Mouse (Mus musculus) adrenal gland, adult 18-20 months (tissue): ENCODE measurements around the gene Gk5. TPM values are rescaled to one million over a fixed set of nuclear protein-coding genes. Genes with fewer than 3 reads are reported as not detected.
A peak's percentile ranks its signal among the peaks of the same experiment; 100 is the strongest.
"Not testable (repeated sequence)": the region's sequence is repeated elsewhere in the genome, so short reads cannot be mapped to it uniquely, and the experiment has no call there.

Source experiments
- DNase-seq, 2 experiments: peaks; one replicate each; pipeline ENCODE4 v3.0.0; 2021 to 2022; ENCODE audit warnings: low spot score in 2 of 2
- long read RNA-seq, 2 experiments: library from polyadenylated mRNA; stranded (forward); transcript quantifications; one replicate each; pipeline ENCODE4 v2.0.0; 2021
- total RNA-seq, 2 experiments: library from RNA; stranded (reverse); gene quantifications; 1 replicate in 1 of 2; 2 replicates in 1 of 2; pipeline ENCODE4 v1.2.3; 2021

The Gk5 gene
- 1 to 10 TPM; 3.8 to 4.5 TPM for total RNA-seq
- long read RNA-seq, experiment 1 = 0 reads
- long read RNA-seq, experiment 2, partial matches to known transcripts = 0 of 4 reads
- long read RNA-seq, experiment 2, other reads (novel, unspliced or antisense) = 1 of 4 reads

DNA sequence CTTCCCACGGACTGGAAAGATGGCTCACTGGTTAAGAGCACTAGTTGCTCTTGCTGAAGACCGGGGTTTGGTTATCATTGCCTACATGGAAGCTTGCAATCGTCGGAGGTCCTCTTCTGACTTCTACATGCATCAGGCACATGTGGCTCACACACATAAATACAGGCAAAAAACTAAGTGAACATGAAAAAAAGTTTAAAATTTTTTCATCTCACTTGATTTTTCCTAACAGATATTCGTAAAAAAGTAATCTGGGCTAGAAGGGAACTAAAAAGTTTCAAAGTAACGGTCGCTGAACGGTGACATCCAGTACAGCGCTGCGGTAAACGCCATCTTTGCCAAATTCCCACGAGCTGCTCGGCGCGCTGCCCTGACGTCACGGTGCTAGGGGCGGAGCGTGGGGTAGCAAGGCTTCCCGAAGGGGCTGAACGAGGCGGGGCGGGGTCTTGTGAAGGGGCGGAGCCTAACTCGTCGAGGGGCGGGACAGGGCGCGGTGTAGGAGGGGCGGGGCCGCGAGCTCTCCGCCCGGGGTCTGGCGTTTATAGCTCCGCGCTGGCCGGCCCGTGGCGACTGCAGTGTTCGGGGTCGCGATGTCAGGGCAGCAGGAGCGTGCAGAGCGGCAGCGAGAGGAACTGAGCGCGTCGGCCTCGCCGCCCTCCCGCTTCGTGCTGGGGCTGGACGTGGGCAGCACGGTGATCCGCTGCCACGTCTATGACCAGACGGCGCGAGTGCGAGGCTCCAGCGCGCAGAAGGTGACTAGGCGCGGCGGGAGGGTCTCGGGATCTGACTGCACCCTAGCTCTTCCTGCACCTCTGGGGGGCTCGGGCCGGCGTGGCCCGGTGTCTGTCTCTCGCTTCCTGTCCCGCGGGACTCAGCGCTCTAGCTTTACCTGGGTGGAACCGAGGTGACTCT, at the start of gene Gk5:
Gk5 (plus strand) TSS at position 502 of the 912 bp plus-strand sequence.
- DNase-seq = peak; percentile 99 to 100

DNA sequence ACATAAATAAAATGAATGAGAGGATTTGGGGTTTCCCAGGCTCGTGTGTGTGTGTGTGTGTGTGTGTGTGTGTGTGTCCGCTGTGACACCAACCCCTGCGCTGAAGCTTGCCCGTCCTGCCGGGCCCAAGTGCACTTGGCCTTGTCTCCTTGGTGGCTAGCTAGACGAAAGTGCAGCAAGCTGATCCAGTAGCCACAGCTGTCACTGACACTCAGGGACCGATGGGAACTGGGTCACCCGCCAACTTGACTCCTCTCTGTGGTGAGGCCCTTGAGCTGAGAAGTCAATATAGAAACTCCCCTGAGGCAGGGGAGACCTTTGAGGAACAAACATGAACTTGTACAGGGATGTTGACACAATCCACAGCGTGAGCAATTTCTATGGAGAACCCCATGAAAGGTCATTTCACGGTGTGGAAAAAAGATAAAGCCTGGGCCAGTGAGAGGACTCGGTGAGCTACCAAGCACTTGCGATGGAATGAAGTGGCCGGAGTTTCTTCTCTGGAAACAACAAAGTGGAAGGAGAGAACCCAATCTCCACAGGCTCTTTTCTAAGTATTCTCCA, 40.3 kb upstream of the Gk5 start:
- no peak for DNase-seq

DNA sequence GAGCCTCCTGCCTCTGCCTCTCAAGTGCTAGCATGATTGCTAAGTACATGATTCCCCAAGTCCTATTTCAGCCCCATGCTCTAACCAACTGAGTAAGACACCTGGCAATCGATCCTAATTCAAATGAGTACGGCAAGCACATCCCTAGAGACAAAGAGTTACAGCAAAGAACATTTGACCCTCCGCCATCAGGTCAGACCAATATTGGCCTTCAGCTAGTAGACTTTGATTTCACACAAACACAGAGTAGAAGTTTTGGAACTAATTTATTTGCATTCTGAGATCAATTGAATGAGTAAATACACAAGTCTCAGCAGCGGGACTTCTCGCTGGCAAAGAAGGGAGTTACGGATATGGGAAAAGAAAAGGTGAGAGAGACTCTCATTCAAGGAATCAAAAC, 33.9 kb upstream of the Gk5 start:
- DNase-seq = no peak

DNA sequence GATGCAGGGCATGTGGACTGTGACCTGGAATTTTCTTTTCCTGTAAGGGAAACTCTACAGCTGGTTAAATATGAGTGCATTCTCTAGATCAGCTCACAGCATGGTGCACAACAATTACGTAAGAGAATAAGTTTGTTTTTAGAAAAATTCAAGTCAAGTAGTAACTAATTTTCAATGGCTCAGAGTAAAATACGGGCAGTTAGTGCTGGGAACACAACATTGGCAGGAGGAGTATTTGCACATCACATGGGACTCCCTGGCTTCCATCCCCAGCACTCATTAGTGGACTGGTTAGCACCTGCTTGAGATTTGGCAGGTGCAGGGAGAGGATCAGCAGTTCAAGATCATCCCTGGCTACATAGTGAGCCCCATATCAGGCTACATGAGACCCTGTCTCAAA, 31.5 kb upstream of the Gk5 start:
- DNase-seq = no peak

DNA sequence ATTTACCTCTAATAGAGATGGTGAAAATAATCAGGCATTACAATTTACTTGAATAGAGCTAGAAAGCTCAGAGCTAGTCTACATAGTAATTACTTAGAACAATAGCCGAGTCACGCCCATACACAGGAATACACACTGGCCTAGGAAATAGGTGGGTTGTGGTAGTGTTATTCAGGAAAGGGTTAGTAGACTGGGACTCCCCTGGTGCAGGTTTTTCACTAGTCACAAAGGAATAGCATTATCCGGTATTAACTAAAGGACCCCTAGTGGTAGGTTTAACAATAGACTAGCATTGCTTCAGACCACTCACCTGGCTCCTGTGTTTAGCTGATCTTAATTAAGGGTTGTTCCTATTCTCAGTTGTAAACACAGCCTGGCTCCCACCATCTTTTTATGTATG, 30.7 kb upstream of the Gk5 start:
- DNase-seq = not testable (repeated sequence)

DNA sequence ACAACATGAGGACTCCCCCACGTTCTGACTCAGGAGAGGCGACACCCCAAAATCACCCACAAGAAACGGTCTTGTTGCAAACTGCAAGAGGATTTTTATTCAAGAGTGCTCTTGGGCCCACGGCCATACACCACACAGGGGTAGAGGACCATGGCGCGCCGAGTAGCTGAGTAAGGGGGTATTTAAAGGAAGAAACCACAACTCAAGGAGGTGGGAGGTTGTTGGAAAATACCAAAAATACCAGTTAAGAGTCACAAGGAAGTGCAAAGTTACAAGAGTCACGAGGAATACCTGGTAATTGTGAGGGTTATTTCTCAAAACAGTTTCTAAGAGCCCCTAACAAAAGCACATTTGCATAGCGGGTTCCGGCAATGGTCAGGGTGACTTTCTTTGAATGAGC, 26.5 kb upstream of the Gk5 start:
- not testable (repeated sequence) for DNase-seq

DNA sequence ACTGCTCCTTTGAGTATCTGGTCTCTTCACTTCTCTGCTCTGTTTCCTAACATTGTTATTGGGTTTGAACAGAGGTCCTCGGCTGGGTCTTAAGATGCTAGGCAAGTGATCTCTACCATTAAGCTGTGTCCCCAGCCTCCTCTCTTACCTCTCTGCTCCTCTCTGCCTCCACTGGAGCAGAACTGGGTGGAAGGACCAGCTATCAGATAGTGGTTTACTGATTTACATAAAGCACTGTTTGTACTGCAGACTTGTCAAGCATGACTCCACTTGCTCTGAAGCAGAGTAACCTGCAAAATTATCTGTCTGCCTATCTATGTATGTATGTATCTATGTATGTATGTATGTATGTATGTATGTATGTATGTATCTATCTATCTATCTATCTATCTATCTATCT, 25.9 kb upstream of the Gk5 start:
- no peak for DNase-seq

DNA sequence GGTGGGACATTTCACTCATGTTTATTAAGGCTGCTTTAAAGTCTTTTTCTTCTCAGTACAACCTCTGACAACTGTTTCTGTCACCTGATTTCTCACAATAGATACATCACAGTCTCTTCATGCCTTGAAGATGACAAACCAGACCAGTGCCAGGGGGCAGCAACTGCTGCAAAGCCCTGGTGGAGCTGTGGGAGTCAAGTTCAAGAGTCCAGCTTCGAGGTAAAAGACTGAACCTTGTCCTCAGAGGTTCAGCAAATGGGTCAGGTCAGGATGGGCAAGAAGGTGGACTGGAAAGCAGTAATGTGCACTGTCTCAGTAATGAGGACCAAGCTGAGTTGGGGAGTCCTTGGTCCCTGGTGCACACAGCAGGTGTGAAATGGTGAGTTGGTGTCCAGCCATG, 24.8 kb upstream of the Gk5 start:
- no peak for DNase-seq

DNA sequence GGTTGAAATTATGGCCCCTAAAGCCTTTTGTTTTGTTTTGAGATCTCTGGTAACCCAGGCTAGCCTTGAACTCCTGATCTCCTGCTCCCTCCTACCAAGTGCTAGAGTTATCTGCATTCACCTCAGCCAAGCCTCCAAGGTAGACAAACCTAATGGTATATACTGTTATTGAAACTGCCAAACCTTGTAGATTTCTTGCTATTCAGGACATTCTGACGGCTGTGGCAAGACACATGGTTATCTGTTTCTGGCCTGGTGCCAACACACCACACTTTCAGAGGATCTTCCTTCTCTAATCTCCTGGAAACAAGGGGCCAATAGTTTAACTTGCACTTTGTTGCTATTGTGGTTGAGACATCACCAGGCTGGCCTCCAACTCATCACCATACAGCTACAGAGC, 24.0 kb upstream of the Gk5 start:
- DNase-seq = no peak

DNA sequence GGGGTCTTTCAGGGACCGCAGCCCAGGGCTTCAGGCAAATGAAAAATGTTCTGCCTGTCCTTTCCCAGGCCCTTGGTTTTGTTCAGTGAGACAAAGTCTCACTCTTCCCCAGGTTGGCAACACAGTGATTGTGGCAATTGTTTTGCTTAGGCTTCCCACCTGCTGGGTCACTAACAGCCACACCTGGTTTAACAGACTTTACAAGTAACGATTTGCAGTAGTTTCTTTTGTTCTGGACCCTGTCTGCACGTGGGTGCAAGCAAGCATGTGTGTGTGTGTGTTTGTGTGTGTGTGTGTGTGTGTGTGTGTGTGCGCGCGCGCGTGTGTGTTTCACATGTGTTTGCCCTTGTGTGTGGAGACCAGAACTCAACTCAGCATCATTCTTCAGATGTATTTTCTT, 16.3 kb upstream of the Gk5 start:
- DNase-seq = no peak

DNA sequence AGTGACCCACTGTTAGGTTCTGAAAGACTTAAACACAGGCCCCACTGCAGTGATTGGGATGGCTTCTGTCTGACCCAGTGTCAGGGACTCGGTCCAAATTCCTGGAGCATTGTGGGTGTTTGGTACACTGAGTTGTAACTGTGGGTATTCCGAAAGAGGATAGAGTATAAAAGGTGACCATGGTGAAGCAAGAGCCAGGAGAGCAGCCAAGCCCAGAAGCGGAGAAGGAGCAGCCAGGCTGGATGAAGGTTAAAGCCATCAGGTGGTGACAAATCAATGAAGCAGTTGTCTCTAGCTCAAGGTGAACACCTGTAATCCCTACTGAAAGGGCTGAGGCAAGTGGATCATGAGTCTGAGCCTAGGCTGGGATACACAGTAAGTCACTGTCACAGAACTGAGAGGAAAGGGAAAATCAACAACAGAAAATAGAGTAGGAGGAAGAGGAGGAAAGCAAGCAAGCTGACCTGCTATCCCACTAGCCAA, 6.2 kb upstream of the Gk5 start:
- no peak for DNase-seq

DNA sequence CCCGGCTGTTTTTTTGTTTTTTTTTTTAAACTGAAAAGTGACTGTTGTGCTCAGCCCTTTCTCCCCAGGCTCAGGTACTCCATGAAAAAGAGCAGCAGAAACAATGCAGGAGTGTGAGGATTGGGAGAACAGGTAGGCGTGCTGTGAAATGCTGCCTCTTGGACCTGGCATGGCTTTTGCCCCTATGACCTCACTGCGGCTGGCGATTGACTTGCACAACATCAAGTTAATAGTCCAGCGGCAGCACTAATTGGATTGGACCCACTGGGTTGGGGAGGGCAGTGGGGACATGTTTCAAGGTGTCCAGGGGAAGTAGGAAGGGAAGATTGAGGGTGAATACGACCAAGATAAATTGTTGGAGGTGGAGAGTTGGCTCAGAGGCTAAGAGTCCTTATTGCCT, 2.4 kb upstream of the Gk5 start:
- no peak for DNase-seq

DNA sequence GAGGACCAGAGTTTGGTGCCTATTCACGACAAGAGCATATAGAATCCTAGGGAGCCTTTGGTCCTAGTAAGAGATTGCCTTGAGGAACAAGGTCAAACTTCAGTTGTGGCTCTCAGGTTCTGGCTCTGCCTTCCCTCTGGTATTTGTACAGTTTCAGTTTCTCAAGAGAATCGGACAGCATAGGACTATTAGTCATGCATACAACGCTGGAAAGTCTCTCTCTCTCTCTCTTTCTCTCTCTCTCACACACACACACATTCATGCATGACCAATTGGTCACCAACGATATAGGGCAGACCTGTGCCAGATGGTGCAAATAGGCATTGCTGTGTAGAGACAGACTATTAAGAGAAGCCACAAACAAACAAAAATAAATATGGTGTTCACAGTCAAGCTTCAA, 946 bp upstream of the Gk5 start:
- no peak for DNase-seq

DNA sequence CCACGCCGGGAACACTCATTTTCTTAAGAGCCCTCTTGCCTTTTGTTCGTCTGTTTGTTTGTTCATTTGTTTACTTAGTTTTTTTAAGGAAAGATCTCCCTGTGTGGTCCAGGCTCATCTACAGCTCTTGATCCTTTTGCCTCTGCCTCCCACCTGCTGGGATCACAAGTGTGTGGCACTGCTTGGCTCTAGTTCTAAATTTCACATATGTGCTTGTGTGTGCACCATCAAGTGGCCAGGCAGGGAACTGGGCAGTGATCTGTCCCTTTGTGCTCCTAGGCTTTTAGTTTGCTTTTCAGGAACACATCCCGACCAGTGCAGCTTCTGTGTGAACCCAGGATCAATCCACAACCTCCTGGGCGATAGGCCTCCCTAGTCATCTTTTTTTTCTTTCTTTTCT, 8.8 kb downstream of the Gk5 start:
- no peak for DNase-seq

DNA sequence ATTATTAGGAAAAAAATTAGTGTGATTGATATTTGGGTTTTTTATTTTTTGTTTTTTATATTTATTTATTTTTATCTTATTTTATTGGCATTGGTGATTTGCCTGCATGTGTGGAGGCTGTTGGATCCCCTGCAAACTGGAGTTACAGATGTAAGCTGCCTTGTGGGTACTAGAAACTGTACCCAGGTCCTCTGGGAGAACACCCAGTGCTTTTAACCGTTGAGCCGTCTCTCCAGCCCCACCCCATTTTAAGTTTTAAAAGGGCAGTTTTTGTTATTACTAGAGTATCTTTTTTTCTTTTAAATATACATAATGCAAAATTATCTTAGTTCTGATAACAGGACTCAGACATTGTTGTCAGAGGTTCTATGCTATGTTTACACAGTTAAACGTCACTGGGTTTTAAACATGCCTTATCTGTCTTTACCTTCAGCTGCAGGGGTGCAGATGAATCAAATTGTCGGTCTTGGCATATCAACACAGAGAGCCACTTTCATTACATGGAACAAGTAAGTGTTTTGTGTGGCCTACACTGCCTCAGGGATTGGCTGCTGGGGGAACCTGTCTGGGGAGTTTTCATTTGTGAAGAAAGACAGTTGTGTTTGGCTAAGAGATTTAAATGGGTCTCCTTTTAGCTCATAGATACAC, 13.9 kb downstream of the Gk5 start:
- no peak for DNase-seq

DNA sequence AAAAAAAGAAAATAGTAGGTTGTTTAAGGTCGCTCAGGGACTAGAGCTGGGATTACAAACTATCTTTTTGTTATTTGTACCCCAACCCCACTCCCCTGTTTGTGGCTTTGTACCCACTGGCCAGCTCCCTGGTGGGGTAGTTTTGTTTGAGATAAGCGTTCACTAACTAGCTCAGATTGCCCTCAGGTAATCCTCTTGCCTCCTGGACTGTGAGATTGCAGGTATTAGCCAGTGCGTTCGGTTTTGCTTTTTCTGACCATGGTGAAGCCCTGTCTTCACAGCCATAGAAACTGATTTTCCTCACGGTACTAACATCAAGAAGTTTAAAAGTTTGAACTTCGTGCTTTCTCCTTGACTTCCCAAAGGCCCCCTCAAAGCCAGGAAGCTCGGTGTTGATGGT, 15.3 kb downstream of the Gk5 start:
- no peak for DNase-seq

DNA sequence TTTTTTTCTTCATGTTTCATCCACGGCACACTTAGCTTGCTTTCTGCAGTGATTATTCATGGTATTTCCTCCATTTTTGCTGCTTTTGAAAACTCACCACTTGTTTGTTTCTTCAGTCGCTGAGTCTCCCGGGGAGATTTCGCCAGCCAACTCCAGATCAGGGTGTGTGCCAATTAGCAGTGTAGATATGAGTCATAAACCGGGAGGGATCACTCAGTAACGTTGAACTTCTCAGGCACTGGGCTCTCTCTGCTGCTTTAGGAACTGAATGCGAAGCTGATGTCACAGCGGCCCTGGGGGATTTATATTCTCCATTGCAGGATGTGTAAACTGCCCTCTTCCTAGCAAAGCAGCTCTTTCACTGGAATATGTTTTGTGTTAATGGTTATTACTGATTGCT, 15.8 kb downstream of the Gk5 start:
- DNase-seq = peak in 1 of 2 experiments; percentile 24

DNA sequence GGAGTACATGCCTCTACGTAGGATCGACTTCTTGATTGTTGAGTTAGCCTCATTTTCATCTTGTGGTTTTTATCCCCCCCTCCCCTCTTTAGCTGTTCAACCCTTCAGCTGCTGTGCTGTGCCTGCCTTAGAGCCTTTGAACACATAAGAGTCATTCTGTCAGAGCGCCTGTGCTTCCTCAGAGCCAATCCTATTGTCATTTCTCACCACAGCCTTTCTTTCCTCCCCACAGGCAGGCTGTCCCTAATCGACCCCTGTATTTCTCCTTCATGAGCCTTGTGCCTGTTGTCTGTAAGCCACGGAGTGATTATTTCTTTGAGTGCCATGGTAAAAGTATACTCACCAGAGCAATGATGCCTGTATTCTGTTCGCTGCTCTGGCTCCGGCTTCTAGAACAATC, 16.3 kb downstream of the Gk5 start:
- no peak for DNase-seq

DNA sequence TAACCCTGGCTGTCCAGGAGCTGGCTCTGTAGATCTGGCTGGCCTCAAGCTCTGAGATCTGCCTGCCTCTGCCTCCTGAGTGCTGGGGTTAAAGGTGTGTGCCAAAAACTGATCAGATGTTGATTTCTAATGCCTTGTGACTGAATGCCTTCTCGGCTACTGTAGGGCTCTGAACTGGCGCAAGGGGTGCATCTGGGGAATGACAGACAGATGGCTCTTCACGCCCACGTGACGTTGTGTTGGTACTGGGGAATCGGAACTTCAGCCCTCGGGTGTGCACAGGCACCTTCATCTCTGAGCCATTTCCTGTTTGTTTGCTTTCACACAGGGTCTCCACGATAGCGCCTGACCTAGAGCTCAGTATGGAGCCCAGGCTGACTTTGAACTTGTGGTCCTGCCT, 19.8 kb downstream of the Gk5 start:
- DNase-seq = no peak

DNA sequence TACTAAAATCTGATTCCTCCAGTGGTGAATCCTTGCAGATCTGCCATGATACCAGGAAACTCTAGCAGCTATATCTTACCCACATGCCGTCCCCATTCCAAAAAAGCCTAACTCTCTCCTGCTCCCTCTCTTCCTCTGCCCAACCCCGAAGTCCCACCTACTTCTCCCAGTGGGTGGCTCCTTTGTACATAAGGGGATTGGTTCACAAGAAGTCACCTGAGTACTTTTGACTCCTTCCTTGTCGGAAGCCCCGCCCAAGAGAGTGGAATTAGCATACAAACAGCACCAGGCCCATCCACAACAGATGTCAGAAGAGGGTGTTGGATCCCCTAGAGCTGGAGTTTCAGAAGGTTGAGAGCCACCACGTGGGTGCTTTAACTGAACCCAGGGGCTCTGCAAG, 20.7 kb downstream of the Gk5 start:
- DNase-seq = no peak

DNA sequence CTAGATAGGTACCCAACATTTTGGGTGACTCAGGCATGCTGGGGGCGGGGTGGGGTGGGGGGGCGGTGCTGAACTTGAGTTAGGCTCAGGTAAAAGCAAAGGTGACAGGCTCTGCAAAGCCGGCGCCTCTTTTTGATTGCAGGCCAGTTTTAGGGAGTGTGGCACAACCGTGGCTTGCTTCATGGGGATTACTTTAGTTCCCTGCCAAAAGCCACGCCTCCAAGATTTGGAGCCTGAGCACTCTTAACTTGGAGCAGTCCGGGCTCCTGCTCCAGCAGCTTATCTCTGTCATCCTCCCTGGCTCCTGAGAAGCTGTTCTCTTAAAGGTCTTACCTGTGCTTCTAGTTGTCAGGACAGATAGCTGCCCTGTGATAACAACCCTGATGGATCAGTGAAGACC, 21.8 kb downstream of the Gk5 start:
- DNase-seq = no peak

DNA sequence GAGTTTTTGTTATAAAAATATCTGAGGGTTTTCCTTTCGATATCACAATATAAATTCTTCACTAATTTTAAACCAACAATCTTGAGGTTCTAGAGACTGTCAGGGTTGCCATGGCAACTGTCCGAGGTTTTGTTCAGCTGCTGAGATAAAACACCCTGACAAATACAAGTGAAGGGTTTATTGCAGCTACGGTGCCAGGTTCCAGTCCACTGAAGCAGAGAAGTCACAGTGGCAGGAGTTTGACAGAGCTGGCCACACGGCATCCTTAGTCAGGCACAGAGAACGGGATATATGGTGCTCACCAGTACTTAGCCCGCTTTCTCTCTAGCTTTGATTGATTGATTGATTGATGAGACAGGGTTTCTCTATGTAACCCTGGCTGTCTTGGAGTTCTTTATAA, 23.3 kb downstream of the Gk5 start:
- no peak for DNase-seq
